Mouse (Mus musculus): ENCODE results near the gene Olfr1277. TPM values are rescaled to one million over a fixed set of nuclear protein-coding genes. Genes with fewer than 3 reads are reported as not detected.

Olfr1277 gene
- not detected for total RNA-seq (2021)

GRCm38 (mm10) chr2:111274006-111274405 lies at the start of gene Olfr1277:
Gene Olfr1277, minus strand, starts transcription at chr2:111274106.
- DNase-seq = no peak

- DNase-seq = no peak
These were observed 39.8 kb upstream of the Olfr1277 start, which contains the start of gene Olfr1280 for GRCm38 (mm10) chr2:111313717-111314116. Gene Olfr1280, plus strand, starts transcription at chr2:111314017.

DNA sequence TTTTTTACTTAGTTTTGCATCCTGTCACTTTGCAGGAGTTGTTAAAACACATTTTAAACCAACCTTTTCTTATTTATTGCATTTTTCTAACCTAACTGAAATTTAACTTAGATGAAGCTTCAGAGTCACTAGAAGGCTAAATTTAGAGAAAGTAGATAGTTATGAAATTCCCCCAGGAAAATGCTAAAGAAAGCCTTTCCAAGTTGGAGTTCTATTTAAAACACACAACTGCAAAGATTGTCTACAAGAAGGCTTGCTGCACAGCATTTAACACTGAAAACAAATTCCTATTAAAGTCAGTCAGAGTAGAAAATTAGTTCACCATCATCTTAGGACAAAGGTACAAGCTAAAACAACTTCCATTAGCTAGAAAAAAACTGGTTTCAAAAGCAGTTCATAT lies 26.5 kb upstream of the Olfr1277 start, which contains the start of gene Olfr1279:
Gene Olfr1279, plus strand, starts transcription at position 262 of the 400 bp plus-strand sequence.
- no peak for DNase-seq

- DNase-seq = no peak
These were observed 24.6 kb upstream of the Olfr1277 start for GRCm38 (mm10) chr2:111298541-111298940.

DNA sequence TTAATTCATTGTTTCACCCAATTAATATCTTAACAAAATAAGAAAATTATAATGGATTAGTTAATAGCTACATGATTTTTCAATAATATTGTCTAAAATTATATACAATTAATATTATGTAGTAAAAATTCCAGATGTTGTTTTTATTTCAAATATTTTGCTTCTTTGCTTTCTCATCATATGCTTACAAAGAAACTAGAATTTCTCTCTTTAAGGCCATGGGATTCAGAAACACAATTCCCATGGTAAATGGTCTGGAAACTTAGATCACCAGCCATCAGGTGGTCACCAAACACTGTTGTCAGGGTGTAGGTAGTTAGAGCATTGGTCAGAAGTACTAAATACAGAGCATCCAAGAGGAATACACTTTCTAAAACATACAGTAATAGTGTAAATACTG lies 15.9 kb upstream of the Olfr1277 start, which contains the start of gene Olfr1278:
Gene Olfr1278, plus strand, starts transcription at position 301 of the 400 bp plus-strand sequence.
- DNase-seq = no peak

GRCm38 (mm10) chr2:111254216-111254615 lies 19.7 kb downstream of the Olfr1277 start, which contains the start of gene Olfr1276:
Gene Olfr1276, plus strand, starts transcription at chr2:111254516.
- DNase-seq = no peak

- DNase-seq = no peak
These were observed 38.7 kb downstream of the Olfr1277 start, which contains the start of gene Olfr1275 for GRCm38 (mm10) chr2:111235186-111235585. Gene Olfr1275, minus strand, starts transcription at chr2:111235286.

DNA sequence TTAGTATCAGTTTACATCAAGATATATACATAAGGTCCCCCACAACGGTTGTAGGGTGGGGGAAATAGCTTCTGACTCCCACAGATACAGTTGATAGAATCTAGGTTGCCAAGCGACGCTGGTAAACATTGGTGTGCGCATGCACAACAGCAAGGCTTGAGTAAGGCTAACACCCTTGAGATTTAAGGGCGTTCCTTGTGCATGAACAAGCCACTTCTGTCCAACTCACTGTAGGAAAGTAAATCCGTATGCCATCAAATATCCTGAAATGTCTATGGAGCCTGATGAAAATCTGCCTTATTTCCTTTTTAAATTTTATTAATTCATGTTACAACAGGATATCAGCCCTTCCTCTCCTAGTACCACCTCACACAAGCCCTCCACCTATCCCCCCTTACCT lies 44.4 kb downstream of the Olfr1277 start, which contains the start of gene 4930430A15Rik:
Gene 4930430A15Rik, minus strand, starts transcription at position 101 of the 400 bp plus-strand sequence.
- DNase-seq = no peak

Other genes with a start within 250 kb of the Olfr1277 start
- not detected for gene Gm13941, start 168.1 kb downstream of the Olfr1277 start, total RNA-seq (2021)
- not detected for gene Gm15130, start 121.2 kb downstream of the Olfr1277 start, total RNA-seq (2021)
- not detected for gene 4930430A15Rik, start 44.5 kb downstream of the Olfr1277 start, total RNA-seq (2021)
- gene Olfr1275, start 38.8 kb downstream of the Olfr1277 start, total RNA-seq (2021) = not detected
- gene Olfr1276, start 19.6 kb downstream of the Olfr1277 start, total RNA-seq (2021) = not detected
- gene Olfr1278, start 16.0 kb upstream of the Olfr1277 start, total RNA-seq (2021) = not detected
- not detected for gene Olfr1279, start 26.5 kb upstream of the Olfr1277 start, total RNA-seq (2021)
- gene Olfr1280, start 39.9 kb upstream of the Olfr1277 start, total RNA-seq (2021) = not detected
- gene Olfr1281, start 52.4 kb upstream of the Olfr1277 start, total RNA-seq (2021) = not detected
- not detected for gene Olfr1282, start 62.0 kb upstream of the Olfr1277 start, total RNA-seq (2021)
- not detected for gene Olfr1283, start 92.7 kb upstream of the Olfr1277 start, total RNA-seq (2021)
- not detected for gene Olfr1284, start 101.4 kb upstream of the Olfr1277 start, total RNA-seq (2021)
- not detected for gene Olfr1286, start 149.0 kb upstream of the Olfr1277 start, total RNA-seq (2021)
- gene Olfr1287, start 175.0 kb upstream of the Olfr1277 start, total RNA-seq (2021) = not detected
- not detected for gene Olfr1288, start 200.0 kb upstream of the Olfr1277 start, total RNA-seq (2021)
- gene Olfr1289, start 206.7 kb upstream of the Olfr1277 start, total RNA-seq (2021) = not detected
- gene Olfr1290, start 219.7 kb upstream of the Olfr1277 start, total RNA-seq (2021) = not detected
- gene Olfr1291-ps1, start 223.1 kb upstream of the Olfr1277 start, total RNA-seq (2021) = not detected